Mouse (Mus musculus) embryonic fibroblast, embryonic 13.5 days (primary cell): ENCODE measurements around the gene Vps25.

ENCODE experiments used
- CTCF ChIP-seq: IDR thresholded peaks from 2 replicates; pipeline ENCODE4 v1.5.1; 2011; ENCODE audit warnings: mild to moderate bottlenecking, control low read depth, low read length, moderate library complexity, borderline replicate concordance; ENCODE audit not compliant: insufficient read depth
- POLR2A ChIP-seq: IDR thresholded peaks from 2 replicates; pipeline ENCODE4 v1.6.1; 2011; ENCODE audit warnings: low read depth, mild to moderate bottlenecking, control low read depth, low read length, moderate library complexity

DNA sequence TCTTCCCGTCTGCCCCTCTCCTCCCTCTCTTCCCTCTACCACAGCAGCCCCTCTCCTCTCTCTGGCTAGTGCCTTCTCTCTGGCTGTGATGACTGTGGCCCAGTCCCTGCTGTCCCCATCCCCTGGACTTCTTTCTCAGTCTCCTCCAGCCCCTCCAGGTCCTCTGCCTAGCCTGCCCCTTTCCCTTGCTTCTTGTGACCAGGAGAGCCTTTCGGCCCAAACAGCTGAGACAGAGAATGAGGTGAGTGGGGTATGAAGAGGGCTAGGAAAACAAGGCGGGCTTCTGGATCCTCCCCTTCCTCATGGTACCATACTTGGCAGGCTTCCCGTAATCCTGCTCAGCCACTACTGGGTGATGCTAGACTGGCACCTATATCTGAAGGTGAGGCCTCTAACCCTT lies 21.8 kb downstream of the Vps25 start:
- TF ChIP-seq CTCF = no peak
- no peak for TF ChIP-seq POLR2A
